Mouse (Mus musculus) kidney, postnatal 10 days (tissue): ENCODE results near the gene Gm4450.
"Not testable (repeated sequence)": the region's sequence is repeated elsewhere in the genome, so short reads cannot be mapped to it uniquely, and the experiment has no call there.

Source experiments
- DNase-seq: peaks from one replicate; pipeline ENCODE4 v3.0.0; 2021; ENCODE audit warnings: mixed read lengths

Gene Gm4450

DNA sequence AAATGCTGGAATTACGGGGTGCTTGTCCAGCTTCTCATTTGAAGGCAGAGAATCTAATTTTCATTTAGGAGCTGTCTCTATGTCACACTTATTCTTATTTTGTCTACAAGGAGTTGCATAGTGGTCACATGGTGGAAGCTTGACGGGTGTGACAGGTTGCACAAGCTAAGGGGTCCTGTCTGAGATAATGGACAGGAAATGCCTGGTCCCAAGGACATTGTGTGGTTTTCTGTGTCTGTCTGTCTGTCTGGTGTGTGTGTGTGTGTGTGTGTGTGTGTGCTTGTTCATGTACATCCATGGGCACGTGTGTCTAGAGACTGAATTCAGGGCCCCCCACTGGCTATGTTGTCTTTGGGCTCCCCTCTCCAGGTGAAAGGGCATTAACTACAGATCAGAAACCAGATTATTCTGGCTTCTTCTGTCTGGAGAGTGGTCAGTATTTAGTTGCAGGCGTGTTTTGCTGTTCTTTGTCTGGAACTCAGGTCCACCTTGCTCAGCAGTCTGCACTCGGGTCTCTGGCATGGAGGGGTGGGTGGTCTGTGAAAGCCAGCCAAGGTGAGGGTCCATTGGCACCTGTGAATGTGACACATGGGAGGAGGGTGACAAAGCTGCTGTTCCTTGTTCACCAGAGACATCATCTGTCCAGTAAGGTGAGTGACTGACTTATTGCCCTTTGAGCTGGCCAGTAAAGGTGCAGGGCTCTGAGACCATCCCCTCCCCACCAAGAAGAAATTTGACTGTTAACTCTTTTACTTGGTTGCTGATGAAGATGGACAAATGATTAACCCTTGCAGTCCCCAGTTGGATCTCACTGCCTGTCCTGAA lies 40.3 kb downstream of the Gm4450 start:
- DNase-seq = no peak

DNA sequence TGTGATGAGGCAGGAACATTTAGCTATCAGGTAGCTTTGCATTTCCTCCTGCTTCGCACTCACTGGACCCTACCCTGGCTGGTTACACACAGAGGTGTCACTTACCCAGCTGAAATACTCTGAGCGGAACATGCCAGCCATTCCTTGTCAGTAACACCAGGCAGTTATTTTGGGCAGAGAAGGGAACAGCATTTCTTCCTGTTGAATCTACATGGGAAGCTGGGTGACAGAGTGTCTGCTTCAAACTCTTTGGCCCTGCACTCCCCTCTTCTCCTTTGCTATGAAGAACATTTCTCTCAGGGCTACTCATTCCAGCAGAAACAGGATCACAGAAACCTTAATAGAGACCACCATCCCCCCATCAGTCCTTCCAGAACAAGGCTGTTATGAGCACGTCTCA lies 42.6 kb downstream of the Gm4450 start:
- DNase-seq = no peak

DNA sequence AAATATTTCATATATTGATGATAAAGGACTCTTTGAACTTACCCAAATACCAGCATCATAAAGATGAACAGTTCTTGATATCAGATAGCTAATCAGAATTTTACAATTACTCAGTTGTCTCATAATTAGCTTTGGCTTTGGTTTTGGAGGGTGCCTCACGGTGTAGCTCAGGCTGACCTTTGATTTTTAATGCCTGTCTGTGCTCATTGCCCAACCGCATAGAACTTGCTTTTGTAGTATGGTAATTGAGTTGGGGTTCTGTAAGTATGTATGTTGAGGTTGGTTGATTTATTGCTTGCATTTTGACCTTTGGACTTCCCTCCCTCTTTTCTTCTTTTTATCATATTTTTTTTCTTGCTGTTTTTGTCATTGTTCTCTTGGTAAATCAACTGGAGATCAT lies 43.2 kb downstream of the Gm4450 start:
- DNase-seq = no peak

DNA sequence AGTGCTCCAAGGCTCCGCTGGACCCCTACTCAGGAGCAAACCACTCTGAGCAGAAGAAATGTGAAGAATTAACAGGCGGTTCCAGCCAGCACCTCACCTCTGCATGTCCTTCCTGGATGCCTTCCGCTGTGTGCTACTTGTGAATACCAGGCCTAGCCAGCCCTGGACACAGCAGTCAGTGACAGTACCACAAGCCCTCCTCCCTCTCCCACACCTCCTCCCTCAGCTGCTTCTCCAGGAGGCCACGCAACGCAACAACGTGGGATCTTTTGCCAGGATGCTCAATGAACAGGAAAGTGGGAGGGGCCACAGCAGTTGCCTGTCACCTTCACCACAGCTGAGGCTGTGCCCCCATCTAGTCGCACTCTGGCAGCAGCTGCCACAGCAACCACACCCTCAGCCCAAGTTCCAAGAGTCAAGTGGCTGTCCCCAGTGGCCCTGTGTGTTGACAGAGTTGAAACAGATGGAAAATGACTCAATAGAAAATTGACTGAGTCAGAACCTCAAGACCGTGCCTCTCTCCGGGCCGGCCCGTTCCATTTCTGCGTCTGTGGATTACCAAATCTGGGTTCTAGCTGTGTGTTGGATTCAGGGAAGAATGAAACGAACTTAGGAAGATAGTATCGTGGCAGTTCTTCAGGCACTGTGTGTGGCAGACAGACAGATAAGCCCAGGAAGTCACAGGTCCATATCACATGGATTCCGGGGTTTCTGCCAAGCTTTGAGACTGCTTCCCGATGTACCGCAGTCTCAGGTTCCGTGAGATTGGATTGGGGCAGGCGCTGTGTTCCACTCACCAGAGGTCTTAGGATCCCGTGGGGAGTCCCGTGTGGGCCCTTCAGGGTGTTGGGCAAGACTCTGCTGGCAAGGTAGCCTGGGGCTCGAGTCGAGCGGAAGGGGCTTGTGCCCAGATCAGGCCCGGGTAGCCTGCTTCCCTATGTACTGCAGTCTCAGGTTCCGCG lies 46.0 kb downstream of the Gm4450 start:
- not testable (repeated sequence) for DNase-seq

DNA sequence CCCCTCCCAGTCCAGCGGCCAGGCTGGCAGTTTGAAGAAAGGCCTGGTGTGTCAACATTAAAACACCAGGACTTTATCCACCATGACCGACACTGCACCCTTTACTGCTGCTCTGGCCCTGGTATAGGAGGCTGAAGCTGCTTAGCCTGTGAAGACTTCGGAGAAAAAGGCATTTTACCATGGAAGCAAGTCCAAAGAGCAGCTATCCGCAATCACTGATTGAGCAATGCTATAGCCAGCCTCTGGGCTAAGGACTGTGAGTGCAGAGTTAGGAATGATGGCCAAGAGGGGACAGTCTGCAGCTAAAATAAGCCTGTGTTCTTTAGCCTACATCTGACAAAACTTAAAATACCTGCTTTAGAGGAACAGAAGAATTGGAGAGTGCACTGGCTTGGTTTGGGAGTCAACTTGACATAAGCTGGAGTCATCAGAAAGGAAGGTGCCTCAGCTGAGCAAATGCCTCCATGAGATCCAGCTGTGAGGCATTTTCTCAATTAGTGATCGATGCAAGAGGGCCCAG lies 49.6 kb downstream of the Gm4450 start:
- DNase-seq = not testable (repeated sequence)

DNA sequence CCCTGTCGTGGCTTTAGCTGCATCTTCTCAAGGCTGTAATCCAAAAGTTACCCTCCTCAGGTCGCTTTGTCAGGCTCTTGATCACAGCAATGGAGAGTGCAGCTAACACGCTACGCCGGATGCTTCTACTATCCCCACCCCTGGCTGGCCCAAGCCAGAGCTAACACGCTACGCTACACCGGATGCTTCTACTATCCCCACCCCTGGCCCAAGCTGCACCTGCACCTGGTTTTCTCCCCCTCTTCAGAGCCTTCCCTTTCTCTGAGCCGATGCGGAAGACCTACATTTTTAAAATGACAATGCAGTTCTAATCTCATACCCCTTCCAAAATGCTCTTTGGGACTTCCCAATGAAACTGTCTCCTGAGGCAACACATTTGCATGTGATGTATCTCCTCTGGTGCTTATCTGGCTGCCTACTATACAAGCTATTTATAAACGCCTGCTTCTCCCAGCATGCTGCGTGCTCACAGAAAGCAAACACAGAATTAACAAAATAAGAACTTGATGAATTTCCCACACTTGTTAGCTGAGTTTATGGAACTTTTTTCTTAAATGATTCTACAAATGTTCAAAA lies 50.3 kb downstream of the Gm4450 start:
- DNase-seq = peak; percentile 4

DNA sequence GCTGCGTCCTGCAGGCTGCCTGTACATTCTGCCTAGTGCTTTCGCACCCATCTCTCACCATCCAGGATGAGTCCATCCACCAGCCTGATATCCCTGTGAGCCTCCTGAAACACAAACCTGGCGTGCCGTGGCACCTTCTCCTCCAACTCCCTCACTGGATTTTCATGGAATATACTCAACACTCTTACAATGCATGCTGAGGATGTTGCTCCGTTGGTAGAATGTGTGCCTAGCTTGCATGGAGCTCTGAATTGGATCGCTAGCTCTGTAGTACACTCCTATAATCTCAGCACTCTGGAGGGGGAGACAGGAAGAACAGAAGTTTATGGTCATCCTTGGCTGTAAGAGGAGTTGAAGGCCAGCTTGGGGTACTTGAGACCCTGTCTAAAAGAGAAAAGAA lies 51.0 kb downstream of the Gm4450 start:
- DNase-seq = not testable (repeated sequence)

DNA sequence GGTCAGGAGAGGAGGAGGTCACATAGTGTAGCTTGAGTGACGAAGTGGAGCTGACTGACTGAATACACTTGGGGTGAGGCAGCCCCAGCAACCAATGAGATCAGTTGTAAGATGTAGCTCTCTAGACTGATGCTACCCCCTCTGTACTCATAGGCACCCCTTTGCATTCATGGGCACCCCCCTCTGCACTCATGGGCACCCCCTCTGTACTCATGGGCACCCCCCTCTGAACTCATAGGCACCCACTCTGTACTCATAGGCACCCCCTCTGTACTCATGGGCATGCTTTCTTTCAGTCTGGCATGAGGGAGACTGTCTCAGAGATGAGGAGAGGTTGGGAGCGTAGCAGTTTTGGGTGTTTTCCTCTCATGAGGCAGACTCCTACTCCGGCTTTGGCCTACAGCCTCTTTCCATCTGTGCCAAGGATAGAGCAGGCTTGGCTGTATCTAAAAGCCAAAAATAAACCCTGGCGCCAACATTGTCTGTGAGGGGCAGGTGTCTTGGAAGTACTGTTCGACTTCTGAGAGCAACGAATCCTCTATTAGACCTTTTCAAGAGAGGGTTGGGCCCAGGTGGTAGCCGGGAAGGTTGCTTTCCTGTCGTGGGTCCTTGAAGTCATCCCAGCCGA lies 52.5 kb downstream of the Gm4450 start:
- not testable (repeated sequence) for DNase-seq
